Mouse (Mus musculus): ENCODE data around the gene Ccdc57. TPM values are rescaled to one million over a fixed set of nuclear protein-coding genes. Genes with fewer than 3 reads are reported as not detected.
A peak's percentile ranks its signal among the peaks of the same experiment; 100 is the strongest.
"Not testable (repeated sequence)": the region's sequence is repeated elsewhere in the genome, so short reads cannot be mapped to it uniquely, and the experiment has no call there.

Gene Ccdc57
- total and polyA plus RNA-seq, 2 experiments from 2014 or later: 6.2 to 7.8 TPM

GRCm38 (mm10) chr11:120792652-120793051, 140.0 kb downstream of the Ccdc57 start:
- WGBS: 93% methylated on average over 9 of the region's 9 CpGs
- Histone ChIP-seq H3K4me1 (ENCODE audit: insufficient read depth, low read length) (peaks cover 7% of the 10 kb centered on the region), H3K9me3 (ENCODE audit: low read length) (no peaks in the 10 kb centered on the region), H3K9ac (replicated peaks; ENCODE audit: low read length, poor library complexity, severe bottlenecking) (no peak overlapping the region), H3K27me3 (ENCODE audit: insufficient read depth, low read length) (no peaks in the 10 kb centered on the region), H3K4me3 (ENCODE audit: low read depth, low read length) (no peak overlapping the region), H3K4me2 (ENCODE audit: low read depth, low read length, poor library complexity, severe bottlenecking) (no peak overlapping the region), H3K27ac (ENCODE audit: low read depth, low read length) (no peak overlapping the region), H3K36me3 (ENCODE audit: insufficient read depth, low read length) (peaks cover 44% of the 10 kb centered on the region)
- no peak for DNase-seq (ENCODE audit: low spot score)
- no peak for TF ChIP-seq CTCF (IDR thresholded peaks at IDR 0.05)
- no peak for ATAC-seq (ENCODE audit: low FRiP score)

DNA sequence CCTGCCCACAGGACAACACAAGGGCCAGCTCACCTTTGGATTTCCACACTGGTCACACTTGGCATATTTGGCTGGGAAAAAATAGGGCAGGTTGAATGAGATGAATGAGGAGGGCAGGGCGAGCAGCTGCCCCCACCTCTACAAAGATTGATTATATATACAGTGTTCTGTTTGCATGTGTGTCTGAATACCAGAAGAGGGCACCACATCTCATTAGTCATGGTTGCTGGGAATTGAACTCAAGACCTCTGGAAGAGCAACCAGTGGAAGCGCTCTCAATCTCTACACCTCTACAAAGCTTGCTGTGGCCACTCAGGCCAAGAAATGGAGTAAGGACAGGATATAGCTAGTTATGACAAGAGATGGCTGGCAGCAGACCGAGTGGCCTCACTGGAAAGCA, 142.9 kb downstream of the Ccdc57 start:
- no peaks in the 10 kb centered on the region for H3K27me3 ChIP-seq (ENCODE audit: insufficient read depth, low read length)
- DNase-seq (ENCODE audit: low spot score) (no peak), ATAC-seq (ENCODE audit: low FRiP score) (no peak)
- H3K9ac ChIP-seq (replicated peaks; ENCODE audit: low read length, poor library complexity, severe bottlenecking): no peak overlapping the region
- no peak overlapping the region for H3K4me3 ChIP-seq (ENCODE audit: low read depth, low read length)
- no peak overlapping the region for H3K4me2 ChIP-seq (ENCODE audit: low read depth, low read length, poor library complexity, severe bottlenecking)
- peaks cover 57% of the 10 kb centered on the region for H3K36me3 ChIP-seq (ENCODE audit: insufficient read depth, low read length)
- no peaks in the 10 kb centered on the region for H3K9me3 ChIP-seq (ENCODE audit: low read length)
- 94% methylated on average over 3 of the region's 3 CpGs for WGBS
- TF ChIP-seq CTCF (IDR thresholded peaks at IDR 0.05): peak; percentile 34; the same call in 1 of the 2 replicates
- H3K27ac ChIP-seq (ENCODE audit: low read depth, low read length): no peak overlapping the region
- peaks cover 7% of the 10 kb centered on the region; the same call in 1 of the 2 replicates for H3K4me1 ChIP-seq (ENCODE audit: insufficient read depth, low read length)

- 90% methylated on average over 4 of the region's 4 CpGs for WGBS
- no peak overlapping the region for H3K4me2 ChIP-seq (ENCODE audit: low read depth, low read length, poor library complexity, severe bottlenecking)
- no peak for TF ChIP-seq CTCF (IDR thresholded peaks at IDR 0.05)
- no peak overlapping the region for H3K4me3 ChIP-seq (ENCODE audit: low read depth, low read length)
- no peak for ATAC-seq (ENCODE audit: low FRiP score)
- H3K4me1 ChIP-seq (ENCODE audit: insufficient read depth, low read length): peaks cover 9% of the 10 kb centered on the region; the same call in 1 of the 2 replicates
- DNase-seq (ENCODE audit: low spot score): no peak
- no peaks in the 10 kb centered on the region for H3K27me3 ChIP-seq (ENCODE audit: insufficient read depth, low read length)
- H3K27ac ChIP-seq (ENCODE audit: low read depth, low read length): no peak overlapping the region
- no peak overlapping the region for H3K9ac ChIP-seq (replicated peaks; ENCODE audit: low read length, poor library complexity, severe bottlenecking)
- H3K36me3 ChIP-seq (ENCODE audit: insufficient read depth, low read length): peaks cover 56% of the 10 kb centered on the region
- no peaks in the 10 kb centered on the region for H3K9me3 ChIP-seq (ENCODE audit: low read length)
These were observed 143.3 kb downstream of the Ccdc57 start for GRCm38 (mm10) chr11:120789355-120789754.

- H3K4me1 ChIP-seq (ENCODE audit: insufficient read depth, low read length); DNase-seq (ENCODE audit: low spot score); H3K27me3 ChIP-seq (ENCODE audit: insufficient read depth, low read length); ATAC-seq (ENCODE audit: low FRiP score); H3K27ac ChIP-seq (ENCODE audit: low read depth, low read length); H3K4me2 ChIP-seq (ENCODE audit: low read depth, low read length, poor library complexity, severe bottlenecking); H3K9me3 ChIP-seq (ENCODE audit: low read length); H3K4me3 ChIP-seq (ENCODE audit: low read depth, low read length); H3K9ac ChIP-seq (replicated peaks; ENCODE audit: low read length, poor library complexity, severe bottlenecking): not testable (repeated sequence)
- H3K36me3 ChIP-seq (ENCODE audit: insufficient read depth, low read length): peaks cover 52% of the 10 kb centered on the region
- WGBS: 89% methylated on average over 9 of the region's 10 CpGs
These were observed 144.2 kb downstream of the Ccdc57 start for GRCm38 (mm10) chr11:120788460-120788859.

GRCm38 (mm10) chr11:120785145-120785544, 147.5 kb downstream of the Ccdc57 start:
- WGBS: 40% methylated on average over 9 of the region's 9 CpGs
- no peak for ATAC-seq (ENCODE audit: low FRiP score)
- peak overlapping the region; percentile 97 for H3K4me2 ChIP-seq (ENCODE audit: low read depth, low read length, poor library complexity, severe bottlenecking)
- TF ChIP-seq CTCF (IDR thresholded peaks at IDR 0.05): no peak
- peaks cover 40% of the 10 kb centered on the region for H3K36me3 ChIP-seq (ENCODE audit: insufficient read depth, low read length)
- H3K9me3 ChIP-seq (ENCODE audit: low read length): no peaks in the 10 kb centered on the region
- peaks cover 9% of the 10 kb centered on the region; the same call in 1 of the 2 replicates for H3K4me1 ChIP-seq (ENCODE audit: insufficient read depth, low read length)
- H3K4me3 ChIP-seq (ENCODE audit: low read depth, low read length): peak overlapping the region; percentile 84
- no peak for DNase-seq (ENCODE audit: low spot score)
- H3K27me3 ChIP-seq (ENCODE audit: insufficient read depth, low read length): no peaks in the 10 kb centered on the region
- peak overlapping the region; percentile 86 for H3K9ac ChIP-seq (replicated peaks; ENCODE audit: low read length, poor library complexity, severe bottlenecking)
- no peak overlapping the region for H3K27ac ChIP-seq (ENCODE audit: low read depth, low read length)

GRCm38 (mm10) chr11:120784064-120784791, 148.4 kb downstream of the Ccdc57 start, which contains the start of the genes Rfng and Gps1:
Gene Rfng (minus strand): TSS chr11:120784207.
Gene Gps1 (plus strand): TSS chr11:120784272.
- Histone ChIP-seq H3K27ac (ENCODE audit: low read depth, low read length) (peak within 1 kb of the TSS; percentile 82), H3K27me3 (ENCODE audit: insufficient read depth, low read length) (no peaks in the 10 kb centered on the region), H3K9me3 (ENCODE audit: low read length) (no peaks in the 10 kb centered on the region), H3K4me2 (ENCODE audit: low read depth, low read length, poor library complexity, severe bottlenecking) (peak within 1 kb of the TSS; percentile 97), H3K9ac (replicated peaks; ENCODE audit: low read length, poor library complexity, severe bottlenecking) (peak within 1 kb of the TSS; percentile 86), H3K4me1 (ENCODE audit: insufficient read depth, low read length) (peaks cover 9% of the 10 kb centered on the region; the same call in 1 of the 2 replicates), H3K4me3 (ENCODE audit: low read depth, low read length) (peak within 1 kb of the TSS; percentile 84), H3K36me3 (ENCODE audit: insufficient read depth, low read length) (peaks cover 35% of the 10 kb centered on the region)
- DNase-seq (ENCODE audit: low spot score) (peak; percentile 81), ATAC-seq (ENCODE audit: low FRiP score) (peak; percentile 78)
- WGBS: 0% methylated on average over 56 of the region's 107 CpGs
- no peak for TF ChIP-seq CTCF (IDR thresholded peaks at IDR 0.05)

Data from midbrain, postnatal 0 days (tissue).